Mouse (Mus musculus) midbrain, embryonic 10.5 days (tissue): Measurements from ENCODE around the gene Arhgef19. TPM values are rescaled to one million over a fixed set of nuclear protein-coding genes. Genes with fewer than 3 reads are reported as not detected.

Experiments
- DNase-seq: peaks from one replicate; pipeline ENCODE4 v3.0.0-alpha.2; 2017; ENCODE audit warnings: low spot score
- H3K27ac ChIP-seq: fragments of 300-500 bp; sonication (generic); replicated peaks from 2 replicates; pipeline ENCODE4 v1.5.1; 2016; ENCODE audit warnings: mild to moderate bottlenecking
- H3K27me3 ChIP-seq: fragments of 300-500 bp; sonication (generic); 2 replicates; pipeline ENCODE4 v1.6.1; 2016; ENCODE audit warnings: low read depth, mild to moderate bottlenecking; ENCODE audit not compliant: poor library complexity, severe bottlenecking
- H3K36me3 ChIP-seq: fragments of 300-500 bp; sonication (generic); 2 replicates; pipeline ENCODE4 v1.6.1; 2016; ENCODE audit warnings: mild to moderate bottlenecking, moderate library complexity
- H3K4me1 ChIP-seq: fragments of 300-500 bp; sonication (generic); 2 replicates; pipeline ENCODE4 v1.6.1; 2016
- H3K4me3 ChIP-seq: fragments of 300-500 bp; sonication (generic); 2 replicates; pipeline ENCODE4 v1.5.1; 2016; ENCODE audit warnings: mild to moderate bottlenecking, moderate library complexity
- H3K9me3 ChIP-seq: fragments of 300-500 bp; sonication (generic); replicated peaks from 2 replicates; pipeline ENCODE4 v1.6.1; 2016; ENCODE audit warnings: mild to moderate bottlenecking
- WGBS: fragments of 180-500 bp; shearing (Covaris S2); methylation state at CpG from one replicate; pipeline ENCODE4 v1.1.7; 2016; 5-methylcytosine and 5-hydroxymethylcytosine counted together
- polyA plus RNA-seq: library from polyadenylated mRNA; unstranded; fragments of >200 nt; fragmentation: Nextera tagmentation; extraction: Ambion mirVana; gene quantifications from 2 replicates; pipeline ENCODE4 v1.2.1, GENCODE M21; 2016

The Arhgef19 gene
- polyA plus RNA-seq, result 0.64 and 1.4 TPM in 2 replicates

DNA sequence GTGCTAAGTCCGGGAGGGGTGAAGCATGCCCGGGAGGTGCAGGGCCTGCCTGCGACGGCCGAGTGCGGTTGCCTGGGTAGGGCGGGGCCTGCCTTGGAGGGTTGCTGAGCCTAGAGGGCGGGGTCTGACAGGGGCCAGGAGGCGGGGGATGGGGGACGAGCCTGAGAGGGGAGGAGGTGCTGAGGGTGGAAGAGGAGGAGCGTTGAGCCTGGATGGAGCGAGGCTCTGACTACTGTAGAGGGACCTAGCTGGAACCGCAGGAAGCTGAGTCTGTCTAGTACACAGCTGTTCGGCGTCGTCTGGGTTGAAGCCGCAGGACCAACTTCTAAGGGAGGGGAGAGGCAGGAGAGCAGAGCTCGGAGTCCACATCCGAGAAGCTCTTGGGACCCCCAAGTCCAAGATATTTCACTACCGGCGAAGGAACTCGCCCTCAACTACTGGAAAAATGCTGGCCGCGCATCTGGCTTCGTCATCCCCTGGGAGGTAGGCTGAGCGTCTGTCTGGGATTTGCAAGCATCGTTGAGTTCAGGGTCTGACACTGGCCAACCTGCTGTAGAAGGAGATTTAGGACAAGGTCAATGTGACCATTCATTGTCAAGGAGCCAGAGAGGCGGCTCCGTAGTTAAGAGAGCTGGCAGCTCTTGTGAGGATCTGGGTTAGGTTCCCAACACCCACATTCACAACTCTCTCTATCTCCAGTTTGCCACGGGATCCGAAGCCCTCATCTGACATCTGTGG, at the start of gene Arhgef19:
Arhgef19 (plus strand) TSS at position 112 of the 738 bp plus-strand sequence.
- H3K27me3 ChIP-seq, result peaks cover 89% of the 10 kb centered on the region
- no peaks in the 10 kb centered on the region for H3K9me3 ChIP-seq
- no peaks in the 10 kb centered on the region for H3K36me3 ChIP-seq
- H3K4me1 ChIP-seq, result peaks cover 40% of the 10 kb centered on the region
- 1% methylated on average over 31 of the region's 31 CpGs for WGBS
- peak; percentile 86 for DNase-seq
- peak within 1 kb of the TSS; percentile 55; the same call in 1 of the 2 replicates for H3K27ac ChIP-seq
- H3K4me3 ChIP-seq, result peak within 1 kb of the TSS; percentile 50

GRCm38 (mm10) chr4:141191294-141191693, 48.0 kb upstream of the Arhgef19 start:
- Histone ChIP-seq H3K4me3 (no peak overlapping the region), H3K4me1 (peaks cover 9% of the 10 kb centered on the region), H3K9me3 (no peaks in the 10 kb centered on the region), H3K36me3 (peaks cover 68% of the 10 kb centered on the region), H3K27me3 (no peaks in the 10 kb centered on the region), H3K27ac (no peak overlapping the region)
- DNase-seq, result no peak
- 90% methylated on average over 7 of the region's 7 CpGs for WGBS

GRCm38 (mm10) chr4:141194553-141194952, 44.7 kb upstream of the Arhgef19 start:
- DNase-seq, result no peak
- no peak overlapping the region for H3K27ac ChIP-seq
- no peaks in the 10 kb centered on the region for H3K27me3 ChIP-seq
- H3K9me3 ChIP-seq, result no peaks in the 10 kb centered on the region
- H3K4me1 ChIP-seq, result 0 out of 2 replicates have a peak, but pooled peaks cover 3% of the 10 kb centered on the region
- WGBS, result 93% methylated on average over 6 of the region's 6 CpGs
- peaks cover 96% of the 10 kb centered on the region for H3K36me3 ChIP-seq
- H3K4me3 ChIP-seq, result no peak overlapping the region

GRCm38 (mm10) chr4:141196981-141197685, 42.2 kb upstream of the Arhgef19 start:
- Histone ChIP-seq H3K9me3 (no peaks in the 10 kb centered on the region), H3K36me3 (peaks cover 99% of the 10 kb centered on the region), H3K27ac (no peak overlapping the region), H3K4me1 (no peaks in the 10 kb centered on the region), H3K27me3 (no peaks in the 10 kb centered on the region), H3K4me3 (no peak overlapping the region)
- DNase-seq, result no peak
- 96% methylated on average over 13 of the region's 13 CpGs for WGBS

- no peak for DNase-seq
- Histone ChIP-seq H3K4me1 (no peaks in the 10 kb centered on the region), H3K9me3 (no peaks in the 10 kb centered on the region), H3K27me3 (no peaks in the 10 kb centered on the region), H3K27ac (no peak overlapping the region), H3K36me3 (peaks cover 100% of the 10 kb centered on the region), H3K4me3 (no peak overlapping the region)
- 91% methylated on average over 13 of the region's 13 CpGs for WGBS
These were observed 41.6 kb upstream of the Arhgef19 start for GRCm38 (mm10) chr4:141197686-141198035.

- Histone ChIP-seq H3K4me1 (no peaks in the 10 kb centered on the region), H3K36me3 (peaks cover 91% of the 10 kb centered on the region), H3K4me3 (no peak overlapping the region), H3K27ac (no peak overlapping the region), H3K9me3 (no peaks in the 10 kb centered on the region), H3K27me3 (no peaks in the 10 kb centered on the region)
- 82% methylated on average over 11 of the region's 11 CpGs for WGBS
- DNase-seq, result no peak
These were observed 38.4 kb upstream of the Arhgef19 start for GRCm38 (mm10) chr4:141200906-141201305.

- 96% methylated on average over 6 of the region's 6 CpGs for WGBS
- DNase-seq, result no peak
- no peaks in the 10 kb centered on the region for H3K27me3 ChIP-seq
- no peaks in the 10 kb centered on the region for H3K9me3 ChIP-seq
- H3K4me3 ChIP-seq, result no peak overlapping the region
- H3K36me3 ChIP-seq, result peaks cover 86% of the 10 kb centered on the region
- H3K27ac ChIP-seq, result no peak overlapping the region
- H3K4me1 ChIP-seq, result no peaks in the 10 kb centered on the region
These were observed 37.1 kb upstream of the Arhgef19 start for GRCm38 (mm10) chr4:141202192-141202591.

- H3K36me3 ChIP-seq, result peaks cover 64% of the 10 kb centered on the region
- WGBS, result 64% methylated on average over 4 of the region's 4 CpGs
- H3K27me3 ChIP-seq, result no peaks in the 10 kb centered on the region
- no peak overlapping the region for H3K4me3 ChIP-seq
- H3K27ac ChIP-seq, result no peak overlapping the region
- 0 out of 2 replicates have a peak, but pooled peaks cover 3% of the 10 kb centered on the region for H3K9me3 ChIP-seq
- no peak for DNase-seq
- H3K4me1 ChIP-seq, result no peaks in the 10 kb centered on the region
These were observed 34.7 kb upstream of the Arhgef19 start for GRCm38 (mm10) chr4:141204580-141205061.

DNA sequence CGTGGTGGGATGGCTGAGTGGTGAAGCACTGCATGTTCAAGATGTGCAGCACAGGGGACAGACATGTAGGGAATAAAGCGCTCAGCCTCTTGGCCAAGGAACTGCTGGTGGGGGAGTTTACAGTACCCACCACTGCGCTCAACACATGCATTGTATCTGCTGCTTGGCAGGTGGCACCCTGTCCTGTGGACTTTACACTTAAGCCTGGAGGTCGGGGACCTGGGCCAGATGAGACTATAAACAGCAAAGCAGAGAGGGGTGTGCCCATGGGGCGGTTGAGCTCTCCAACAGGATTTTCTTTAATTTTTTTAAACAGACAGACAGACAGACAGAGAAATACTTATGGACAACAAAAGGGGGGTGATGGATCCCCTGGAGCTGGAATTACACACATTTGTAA, 32.2 kb upstream of the Arhgef19 start:
- peaks cover 6% of the 10 kb centered on the region; the same call in 1 of the 2 replicates for H3K4me1 ChIP-seq
- DNase-seq, result no peak
- H3K27me3 ChIP-seq, result no peaks in the 10 kb centered on the region
- no peak overlapping the region for H3K4me3 ChIP-seq
- H3K9me3 ChIP-seq, result 0 out of 2 replicates have a peak, but pooled peaks cover 3% of the 10 kb centered on the region
- peaks cover 40% of the 10 kb centered on the region for H3K36me3 ChIP-seq
- WGBS, result 90% methylated on average over 5 of the region's 5 CpGs
- no peak overlapping the region for H3K27ac ChIP-seq

DNA sequence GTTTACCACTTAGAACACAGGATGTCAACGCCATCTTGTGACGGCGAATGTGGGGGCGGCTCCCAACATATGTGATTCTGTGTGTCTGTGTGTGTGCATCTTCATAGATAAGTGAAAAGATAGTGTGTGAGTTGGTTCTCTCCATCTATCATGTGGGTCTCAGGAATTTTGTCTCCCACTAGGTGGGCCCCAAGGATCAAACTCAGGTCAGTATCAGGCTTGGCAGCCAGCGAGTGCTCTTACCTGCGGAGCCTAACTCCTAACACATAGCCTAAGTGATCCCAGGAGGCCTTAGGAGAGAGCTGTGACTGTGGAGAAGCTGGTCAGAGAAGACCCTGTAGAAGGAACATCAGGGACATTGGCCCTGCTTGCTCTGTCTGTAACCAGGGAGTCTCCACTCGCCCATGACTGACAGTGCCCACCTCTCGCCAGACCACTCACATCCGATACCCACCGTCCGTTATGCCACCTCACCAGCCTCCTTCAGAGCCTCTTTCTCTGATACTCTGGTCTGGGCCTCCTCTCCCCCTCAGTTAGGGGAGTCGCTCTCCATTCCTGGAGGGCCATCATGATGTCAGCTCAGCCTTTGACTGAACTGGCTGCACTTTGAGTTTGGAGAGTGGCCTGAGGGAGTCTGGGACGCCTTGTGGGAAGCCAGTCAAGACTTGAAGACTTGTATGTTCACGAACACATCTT, 28.6 kb upstream of the Arhgef19 start:
- Histone ChIP-seq H3K27ac (peak overlapping the region; percentile 64; the same call in 1 of the 2 replicates), H3K36me3 (peaks cover 11% of the 10 kb centered on the region), H3K4me3 (peak overlapping the region; percentile 40), H3K9me3 (0 out of 2 replicates have a peak, but pooled peaks cover 3% of the 10 kb centered on the region), H3K4me1 (peaks cover 28% of the 10 kb centered on the region), H3K27me3 (no peaks in the 10 kb centered on the region)
- 78% methylated on average over 14 of the region's 14 CpGs for WGBS
- DNase-seq, result no peak

DNA sequence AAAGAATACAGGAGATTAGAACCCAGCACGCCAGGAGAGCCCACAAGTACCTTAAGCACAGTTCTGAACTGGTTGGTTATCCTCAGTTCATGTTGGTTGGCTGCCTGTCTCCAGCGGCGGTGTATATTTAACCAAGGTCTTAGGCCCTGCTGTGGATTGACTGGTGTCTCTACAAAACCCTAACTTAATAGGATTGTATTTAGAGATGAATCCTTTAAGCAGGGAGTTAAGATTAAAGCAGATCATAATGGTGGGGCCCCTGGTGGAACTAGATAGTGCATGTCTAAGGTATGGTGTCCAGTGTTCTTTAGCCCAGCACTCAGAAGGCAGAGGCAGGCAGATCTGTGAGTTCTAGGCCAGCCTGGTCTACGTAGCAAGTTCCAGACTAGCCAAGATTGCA, 27.7 kb upstream of the Arhgef19 start:
- Histone ChIP-seq H3K27me3 (no peaks in the 10 kb centered on the region), H3K9me3 (0 out of 2 replicates have a peak, but pooled peaks cover 3% of the 10 kb centered on the region), H3K36me3 (peaks cover 8% of the 10 kb centered on the region), H3K27ac (no peak overlapping the region), H3K4me1 (peaks cover 28% of the 10 kb centered on the region), H3K4me3 (no peak overlapping the region)
- DNase-seq, result no peak
- 93% methylated on average over 4 of the region's 4 CpGs for WGBS

GRCm38 (mm10) chr4:141212892-141213291, 26.4 kb upstream of the Arhgef19 start:
- H3K27me3 ChIP-seq, result no peaks in the 10 kb centered on the region
- WGBS, result 83% methylated on average over 9 of the region's 9 CpGs
- no peak overlapping the region for H3K4me3 ChIP-seq
- no peak for DNase-seq
- H3K4me1 ChIP-seq, result peaks cover 28% of the 10 kb centered on the region
- peak overlapping the region; percentile 86 for H3K27ac ChIP-seq
- H3K36me3 ChIP-seq, result no peaks in the 10 kb centered on the region
- no peaks in the 10 kb centered on the region for H3K9me3 ChIP-seq
